Mouse (Mus musculus) adrenal gland, adult (tissue): ENCODE data around the gene Fbxo6.

Experiments used
- DNase-seq, 2 experiments: peaks; one replicate each; pipeline ENCODE4 v3.0.0; 2022 to 2023; ENCODE audit warnings: low spot score in 1 of 2; ENCODE audit not compliant: inconsistent age in 2 of 2

Fbxo6 gene

GRCm38 (mm10) chr4:148160436-148161390 lies 8.8 kb upstream of the Fbxo6 start, which contains the start of the genes Fbxo44 and Fbxo2:
Fbxo44 (minus strand) TSS chr4:148160482.
Fbxo2 (plus strand) TSS chr4:148160621.
- DNase-seq: peak; percentile 73 to 80

GRCm38 (mm10) chr4:148159544-148160435 lies 7.8 kb upstream of the Fbxo6 start:
- peak; percentile 98 to 100 for DNase-seq

- peak; percentile 50 to 71 for DNase-seq
Measured at GRCm38 (mm10) chr4:148158436-148159348, 6.8 kb upstream of the Fbxo6 start.

DNA sequence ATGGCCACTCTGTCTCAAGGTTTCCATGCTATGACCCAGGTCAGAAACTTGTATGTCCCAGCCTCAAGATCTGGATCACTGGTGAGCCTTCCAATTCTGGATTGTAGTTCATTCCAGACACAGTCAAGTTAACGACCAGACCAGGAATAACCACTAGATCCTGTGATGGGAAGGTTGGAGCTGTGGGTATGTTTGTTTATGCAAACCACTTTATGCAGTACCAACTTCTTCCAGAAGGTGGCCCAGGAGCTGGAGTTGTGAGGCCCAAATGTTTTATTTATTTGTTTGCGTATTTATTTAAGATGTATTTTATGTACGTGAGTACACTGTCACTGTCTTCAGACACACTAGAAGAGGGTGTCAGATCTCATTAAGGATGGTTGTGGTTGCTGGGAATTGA lies 3.0 kb upstream of the Fbxo6 start:
- DNase-seq: peak in 1 of 2 experiments; percentile 80

DNA sequence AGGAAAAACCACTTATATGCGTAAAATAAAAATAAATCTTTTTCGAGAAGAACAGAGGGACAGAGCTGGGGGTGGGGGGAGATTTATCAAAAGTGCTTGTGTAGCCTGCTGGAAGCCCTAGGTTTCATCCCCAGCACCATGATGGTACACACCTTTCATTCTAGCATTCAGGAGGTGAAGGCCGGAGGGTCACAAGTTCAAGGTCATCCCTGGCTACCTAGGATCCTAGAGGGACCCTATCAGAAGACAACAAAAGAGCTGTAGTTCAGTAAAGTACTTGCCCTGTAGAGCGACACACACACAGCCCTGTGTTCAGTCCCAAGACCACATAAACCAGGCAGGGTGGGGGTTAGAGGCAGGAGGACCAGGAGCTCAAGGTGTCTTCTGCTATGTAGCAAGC lies 2.1 kb upstream of the Fbxo6 start:
- no peak for DNase-seq

DNA sequence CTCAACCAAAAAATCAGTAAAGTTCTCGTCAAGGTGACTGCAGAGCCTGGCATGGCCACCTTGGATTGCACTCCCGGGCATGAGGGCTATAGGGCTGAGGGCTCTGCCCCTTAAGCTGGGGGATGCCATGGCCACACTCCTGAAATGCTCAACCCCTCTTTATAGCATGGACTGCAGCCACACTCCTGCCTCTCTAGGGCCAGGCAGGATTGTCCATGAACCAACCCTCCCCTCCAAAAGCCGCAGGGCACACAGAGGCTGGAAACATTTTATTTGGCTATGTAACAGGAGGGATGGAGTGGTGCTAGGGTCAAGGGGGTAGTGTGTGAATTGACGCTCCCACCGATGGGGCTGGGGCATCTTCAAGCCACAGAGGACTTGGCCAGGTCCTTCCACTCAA lies 607 bp upstream of the Fbxo6 start:
- DNase-seq: no peak

DNA sequence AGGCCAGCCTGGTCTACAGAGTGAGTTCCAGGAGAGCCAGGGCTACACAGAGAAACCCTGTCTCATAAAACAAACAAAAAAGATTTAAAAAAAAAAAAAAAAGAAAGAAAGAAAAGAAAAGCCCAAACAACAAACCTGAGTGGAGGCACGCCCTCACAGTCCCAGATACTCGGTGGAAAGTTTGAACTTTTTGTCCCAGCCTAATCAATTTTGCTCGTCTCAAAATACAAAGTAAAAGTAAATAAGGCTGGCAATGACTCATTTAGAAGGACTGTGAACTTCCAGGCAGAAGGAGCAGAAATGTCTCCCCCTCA lies 1.0 kb downstream of the Fbxo6 start:
- no peak for DNase-seq

DNA sequence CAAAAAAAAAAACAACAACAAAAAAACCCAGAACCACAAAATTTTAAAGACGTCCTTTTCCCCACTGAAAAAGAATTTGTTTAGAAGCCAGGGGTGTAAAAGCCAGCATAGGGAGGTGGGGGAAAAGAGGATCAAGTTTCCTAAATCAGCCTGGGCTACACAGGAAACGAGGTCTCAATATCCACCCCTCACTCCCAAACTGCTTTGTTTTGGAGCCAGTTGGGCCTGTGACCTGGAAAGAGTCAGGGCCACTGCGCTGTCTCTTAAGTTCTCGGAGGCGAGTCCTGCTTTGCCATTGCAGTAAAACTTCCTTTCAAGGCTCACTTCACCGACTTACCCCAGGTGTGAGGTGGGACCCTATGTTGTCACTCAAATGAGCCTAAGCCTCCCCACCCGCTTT lies 1.7 kb downstream of the Fbxo6 start:
- DNase-seq: peak in 1 of 2 experiments; percentile 29

DNA sequence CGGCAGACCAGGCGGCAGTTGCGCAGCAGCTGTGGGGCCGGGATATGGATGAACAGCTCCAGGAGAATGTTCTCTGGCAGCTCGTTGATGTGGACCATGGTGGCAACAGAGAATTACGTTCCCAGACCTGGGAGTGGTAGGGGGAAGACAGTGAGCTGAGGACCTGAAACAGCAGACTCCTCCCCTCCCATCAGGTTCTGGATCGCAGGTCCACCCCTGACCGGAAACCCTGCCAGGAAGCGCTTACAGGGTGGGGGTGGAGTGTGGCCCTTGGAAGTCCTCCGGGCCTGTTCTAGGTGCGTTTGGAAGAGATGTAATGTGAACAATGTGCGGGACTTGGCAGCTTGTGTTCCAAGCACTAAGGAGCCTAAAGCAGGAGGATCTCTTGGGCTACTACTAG lies 2.4 kb downstream of the Fbxo6 start:
- DNase-seq: no peak

DNA sequence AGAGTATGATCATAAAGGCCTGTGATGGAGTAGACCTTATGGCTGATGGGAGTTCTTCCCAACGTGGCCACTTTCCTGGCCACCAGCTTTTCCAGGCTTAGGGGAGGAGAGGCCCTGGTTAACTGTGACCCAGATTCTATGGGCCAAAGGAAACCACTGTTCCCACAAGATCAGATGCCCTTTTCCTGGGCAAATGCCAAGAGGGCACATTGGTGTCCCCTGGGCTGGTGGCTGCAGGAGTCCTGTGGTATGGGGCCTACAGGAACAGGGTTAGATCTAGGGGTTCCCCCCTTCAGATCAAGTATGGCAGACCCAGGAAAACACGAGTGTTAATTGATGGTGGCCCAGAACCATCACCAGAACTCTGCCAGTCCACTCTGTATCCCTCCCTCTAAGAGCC lies 4.2 kb downstream of the Fbxo6 start:
- DNase-seq: peak; percentile 8 to 25

- peak in 1 of 2 experiments; percentile 12 for DNase-seq
Measured at GRCm38 (mm10) chr4:148143721-148144120, 8.2 kb downstream of the Fbxo6 start.

GRCm38 (mm10) chr4:148140098-148141011 lies 11.6 kb downstream of the Fbxo6 start:
- peak; percentile 95 to 99 for DNase-seq

- no peak for DNase-seq
Measured at GRCm38 (mm10) chr4:148139767-148140097, 12.2 kb downstream of the Fbxo6 start.

DNA sequence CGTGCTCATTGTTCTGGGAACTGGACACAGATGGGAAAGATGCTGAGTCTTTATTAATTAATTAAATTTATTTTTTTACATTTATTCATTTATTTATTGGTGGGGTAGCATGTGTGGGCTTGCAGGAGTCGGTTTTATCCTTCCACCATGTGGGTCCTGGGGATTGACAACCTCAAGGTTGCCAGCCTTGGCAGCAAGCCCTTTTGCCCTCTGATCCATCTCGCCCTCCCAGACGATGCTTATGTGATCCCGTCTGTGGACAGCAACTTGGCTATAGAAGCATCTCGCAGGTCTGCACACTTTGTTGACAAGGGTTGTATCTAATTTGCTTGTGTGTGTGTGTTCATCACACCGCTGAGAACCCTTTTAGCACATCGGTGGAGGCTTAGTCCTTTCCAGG lies 14.4 kb downstream of the Fbxo6 start:
- no peak for DNase-seq

DNA sequence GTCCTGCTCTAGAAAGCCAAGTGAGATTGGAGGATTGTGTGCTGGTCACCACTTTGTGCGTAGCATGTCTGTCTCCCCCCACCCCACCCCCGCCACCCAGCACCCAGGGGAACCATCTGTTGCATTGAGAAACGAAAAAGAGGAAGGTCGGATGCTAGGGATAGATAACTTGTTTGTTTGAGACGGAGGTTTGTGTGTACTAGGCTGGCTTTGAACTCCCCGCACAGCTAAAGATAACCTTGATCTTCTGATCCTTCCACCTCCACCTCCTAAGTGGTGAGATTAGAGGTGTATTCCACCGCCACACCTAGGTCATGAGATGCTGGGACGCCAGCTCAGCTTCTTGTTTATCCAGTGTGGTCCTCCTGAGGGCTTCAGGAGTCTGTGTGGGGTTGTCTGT lies 17.0 kb downstream of the Fbxo6 start:
- DNase-seq: no peak

DNA sequence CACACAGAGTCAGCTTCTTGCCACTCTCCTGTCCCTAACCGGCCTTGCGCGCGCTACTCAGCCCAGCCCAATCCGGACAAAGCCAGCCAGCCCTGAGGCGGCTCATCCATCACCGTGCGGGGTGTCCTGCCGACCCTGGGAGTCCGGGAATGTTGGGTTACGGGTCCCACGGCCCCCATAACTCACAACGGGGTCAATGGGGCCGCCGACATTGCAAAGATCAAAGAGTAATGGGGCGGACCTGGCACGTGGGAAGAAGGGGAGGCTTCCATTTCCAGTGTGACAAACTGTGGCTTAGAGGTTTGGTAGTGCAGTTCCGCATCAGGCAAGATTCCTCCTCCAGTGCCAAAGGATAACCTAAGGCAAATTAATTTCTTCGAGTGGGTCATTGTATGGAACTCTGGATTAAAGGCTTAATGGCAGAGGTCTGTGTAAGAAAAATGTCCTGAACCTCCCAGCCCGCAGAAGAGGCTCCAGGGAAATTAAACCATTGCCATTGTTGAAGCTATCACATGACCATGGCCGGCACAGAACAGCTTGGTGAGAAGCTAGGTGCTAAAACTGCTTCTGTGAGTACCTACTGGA lies 20.4 kb downstream of the Fbxo6 start:
- no peak for DNase-seq

DNA sequence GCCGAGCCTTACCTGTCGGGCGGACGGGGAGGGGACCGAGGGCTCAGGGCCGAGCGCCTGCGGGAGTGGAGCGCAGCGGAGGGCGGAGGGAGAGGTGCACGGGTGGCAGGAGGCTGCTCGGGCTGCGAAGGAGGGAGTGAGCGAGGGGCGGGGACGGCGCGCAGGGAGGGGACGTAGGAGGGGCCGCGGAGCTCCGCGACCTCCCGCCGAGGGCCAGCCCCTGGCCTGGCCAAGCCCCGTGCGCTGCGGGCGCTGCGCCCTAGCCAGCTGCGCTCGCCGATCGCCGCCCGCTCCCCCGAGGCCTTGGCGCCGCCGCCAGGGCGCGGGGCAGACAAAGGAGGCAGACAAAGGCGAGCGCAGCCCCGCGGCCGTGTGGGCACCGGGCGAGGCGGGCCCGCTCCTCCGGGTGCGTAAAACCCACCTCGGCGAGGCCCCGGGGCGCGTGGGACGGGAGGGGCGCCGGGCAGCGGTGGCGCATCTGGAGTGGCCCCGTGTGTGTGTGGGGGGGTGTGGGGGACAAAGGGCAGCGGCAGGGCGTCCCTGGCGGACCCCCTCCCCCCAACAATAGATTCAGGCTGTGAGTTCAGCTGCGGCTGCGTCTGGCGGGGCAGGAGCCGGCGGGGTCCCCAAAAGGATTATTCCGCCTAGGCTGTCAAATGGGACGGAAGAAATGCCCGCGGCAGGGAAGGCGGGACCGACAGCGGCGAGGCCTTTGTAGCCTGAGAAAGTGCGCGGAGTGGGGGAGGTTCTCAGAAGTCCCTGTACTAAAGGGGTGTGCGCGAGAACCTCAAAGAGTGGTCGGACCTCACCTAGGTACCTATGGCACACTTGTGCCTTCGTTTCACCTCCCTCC lies 21.2 kb downstream of the Fbxo6 start, which contains the start of gene Draxin:
Draxin (minus strand) TSS at position 138 of the 853 bp plus-strand sequence.
- DNase-seq: peak; percentile 53 to 71

DNA sequence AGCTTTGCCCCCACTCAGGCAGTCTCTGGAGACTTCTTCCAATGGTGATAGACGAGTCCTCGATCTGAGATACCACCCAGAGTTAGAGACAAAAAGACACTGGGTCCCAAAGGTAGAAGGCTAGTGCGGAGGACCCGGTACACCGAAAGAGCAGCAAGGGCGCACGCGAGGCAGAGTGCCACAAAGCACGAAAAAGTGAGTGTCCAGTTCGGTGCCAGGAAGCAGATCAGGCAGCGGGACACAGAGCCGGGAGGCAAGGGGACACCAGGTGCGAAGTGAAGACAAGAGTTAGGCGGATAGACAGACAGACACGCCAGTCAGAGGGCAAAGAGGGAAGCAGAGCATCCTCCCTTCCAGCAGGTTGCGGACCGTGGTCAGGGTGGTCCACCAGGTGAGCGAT lies 21.8 kb downstream of the Fbxo6 start, which contains the start of gene Mad2l2:
Mad2l2 (plus strand) TSS at position 252 of the 400 bp plus-strand sequence.
- no peak for DNase-seq
